Mouse (Mus musculus): Measurements from ENCODE around the gene Ppara. TPM values are rescaled to one million over a fixed set of nuclear protein-coding genes. Genes with fewer than 3 reads are reported as not detected.

Gene Ppara
- polyA plus RNA-seq, 1 experiment from 2014 or later, result 2.5 TPM

GRCm38 (mm10) chr15:85749141-85749540 lies 14.4 kb downstream of the Ppara start:
- H3K9ac ChIP-seq (ENCODE audit: low read depth, low read length), result no peak overlapping the region
- 87% methylated on average over 9 of the region's 9 CpGs for WGBS
- H3K36me3 ChIP-seq (ENCODE audit: control insufficient read depth, insufficient read depth, low read length), result no peaks in the 10 kb centered on the region
- H3K9me3 ChIP-seq (ENCODE audit: control insufficient read depth, low read length), result no peaks in the 10 kb centered on the region
- no peak overlapping the region for H3K4me2 ChIP-seq
- no peaks in the 10 kb centered on the region for H3K4me1 ChIP-seq (replicated peaks; ENCODE audit: control insufficient read depth, insufficient read depth, low read length)
- no peak for DNase-seq (ENCODE audit: low spot score)
- ATAC-seq (replicated peaks; ENCODE audit: low FRiP score), result no peak
- H3K27ac ChIP-seq (ENCODE audit: low read depth, low read length), result no peak overlapping the region
- no peak overlapping the region for H3K4me3 ChIP-seq (ENCODE audit: low read depth, low read length)
- no peaks in the 10 kb centered on the region for H3K27me3 ChIP-seq (replicated peaks; ENCODE audit: control insufficient read depth, insufficient read depth, low read length)

GRCm38 (mm10) chr15:85750115-85750514 lies 15.3 kb downstream of the Ppara start:
- no peaks in the 10 kb centered on the region for H3K27me3 ChIP-seq (replicated peaks; ENCODE audit: control insufficient read depth, insufficient read depth, low read length)
- no peaks in the 10 kb centered on the region for H3K36me3 ChIP-seq (ENCODE audit: control insufficient read depth, insufficient read depth, low read length)

GRCm38 (mm10) chr15:85752655-85753054 lies 17.9 kb downstream of the Ppara start:
- ATAC-seq (replicated peaks; ENCODE audit: low FRiP score) (no peak), DNase-seq (ENCODE audit: low spot score) (no peak)
- WGBS, result 70% methylated on average over 2 of the region's 2 CpGs
- Histone ChIP-seq H3K36me3 (ENCODE audit: control insufficient read depth, insufficient read depth, low read length) (no peaks in the 10 kb centered on the region), H3K27ac (ENCODE audit: low read depth, low read length) (no peak overlapping the region), H3K4me2 (no peak overlapping the region), H3K9me3 (ENCODE audit: control insufficient read depth, low read length) (peaks cover 2% of the 10 kb centered on the region), H3K4me1 (replicated peaks; ENCODE audit: control insufficient read depth, insufficient read depth, low read length) (no peaks in the 10 kb centered on the region), H3K4me3 (ENCODE audit: low read depth, low read length) (no peak overlapping the region), H3K9ac (ENCODE audit: low read depth, low read length) (no peak overlapping the region), H3K27me3 (replicated peaks; ENCODE audit: control insufficient read depth, insufficient read depth, low read length) (no peaks in the 10 kb centered on the region)

More at GRCm38 (mm10) chr15:85750115-85750514, 15.3 kb downstream of the Ppara start:
- H3K4me2 ChIP-seq, result no peak overlapping the region
- 64% methylated on average over 5 of the region's 5 CpGs for WGBS
- ATAC-seq (replicated peaks; ENCODE audit: low FRiP score), result no peak
- H3K27ac ChIP-seq (ENCODE audit: low read depth, low read length), result no peak overlapping the region
- no peak overlapping the region for H3K9ac ChIP-seq (ENCODE audit: low read depth, low read length)
- DNase-seq (ENCODE audit: low spot score), result no peak
- H3K9me3 ChIP-seq (ENCODE audit: control insufficient read depth, low read length), result no peaks in the 10 kb centered on the region
- no peaks in the 10 kb centered on the region for H3K4me1 ChIP-seq (replicated peaks; ENCODE audit: control insufficient read depth, insufficient read depth, low read length)
- H3K4me3 ChIP-seq (ENCODE audit: low read depth, low read length), result no peak overlapping the region

GRCm38 (mm10) chr15:85754033-85754650 lies 19.4 kb downstream of the Ppara start:
- Histone ChIP-seq H3K9ac (ENCODE audit: low read depth, low read length) (no peak overlapping the region), H3K27ac (ENCODE audit: low read depth, low read length) (no peak overlapping the region), H3K9me3 (ENCODE audit: control insufficient read depth, low read length) (peaks cover 5% of the 10 kb centered on the region), H3K4me2 (no peak overlapping the region), H3K4me3 (ENCODE audit: low read depth, low read length) (no peak overlapping the region), H3K36me3 (ENCODE audit: control insufficient read depth, insufficient read depth, low read length) (no peaks in the 10 kb centered on the region), H3K27me3 (replicated peaks; ENCODE audit: control insufficient read depth, insufficient read depth, low read length) (no peaks in the 10 kb centered on the region), H3K4me1 (replicated peaks; ENCODE audit: control insufficient read depth, insufficient read depth, low read length) (no peaks in the 10 kb centered on the region)
- no peak for DNase-seq (ENCODE audit: low spot score)
- ATAC-seq (replicated peaks; ENCODE audit: low FRiP score), result no peak
- WGBS, result 66% methylated on average over 1 of the region's 1 CpGs

GRCm38 (mm10) chr15:85755214-85755613 lies 20.4 kb downstream of the Ppara start:
- no peak overlapping the region for H3K9ac ChIP-seq (ENCODE audit: low read depth, low read length)
- H3K27me3 ChIP-seq (replicated peaks; ENCODE audit: control insufficient read depth, insufficient read depth, low read length), result no peaks in the 10 kb centered on the region
- H3K27ac ChIP-seq (ENCODE audit: low read depth, low read length), result no peak overlapping the region
- H3K4me1 ChIP-seq (replicated peaks; ENCODE audit: control insufficient read depth, insufficient read depth, low read length), result no peaks in the 10 kb centered on the region
- 69% methylated on average over 6 of the region's 6 CpGs for WGBS
- no peak overlapping the region for H3K4me2 ChIP-seq
- ATAC-seq (replicated peaks; ENCODE audit: low FRiP score), result no peak
- DNase-seq (ENCODE audit: low spot score), result no peak
- H3K36me3 ChIP-seq (ENCODE audit: control insufficient read depth, insufficient read depth, low read length), result no peaks in the 10 kb centered on the region
- H3K4me3 ChIP-seq (ENCODE audit: low read depth, low read length), result no peak overlapping the region
- peaks cover 5% of the 10 kb centered on the region for H3K9me3 ChIP-seq (ENCODE audit: control insufficient read depth, low read length)

GRCm38 (mm10) chr15:85756611-85757010 lies 21.8 kb downstream of the Ppara start:
- Histone ChIP-seq H3K27me3 (replicated peaks; ENCODE audit: control insufficient read depth, insufficient read depth, low read length) (no peaks in the 10 kb centered on the region), H3K27ac (ENCODE audit: low read depth, low read length) (no peak overlapping the region), H3K4me2 (no peak overlapping the region), H3K36me3 (ENCODE audit: control insufficient read depth, insufficient read depth, low read length) (no peaks in the 10 kb centered on the region), H3K9me3 (ENCODE audit: control insufficient read depth, low read length) (peaks cover 5% of the 10 kb centered on the region), H3K9ac (ENCODE audit: low read depth, low read length) (no peak overlapping the region), H3K4me3 (ENCODE audit: low read depth, low read length) (no peak overlapping the region), H3K4me1 (replicated peaks; ENCODE audit: control insufficient read depth, insufficient read depth, low read length) (no peaks in the 10 kb centered on the region)
- 88% methylated on average over 7 of the region's 7 CpGs for WGBS
- DNase-seq (ENCODE audit: low spot score) (no peak), ATAC-seq (replicated peaks; ENCODE audit: low FRiP score) (no peak)

GRCm38 (mm10) chr15:85757768-85758167 lies 23.0 kb downstream of the Ppara start:
- DNase-seq (ENCODE audit: low spot score) (no peak), ATAC-seq (replicated peaks; ENCODE audit: low FRiP score) (no peak)
- 80% methylated on average over 3 of the region's 3 CpGs for WGBS
- H3K4me1 ChIP-seq (replicated peaks; ENCODE audit: control insufficient read depth, insufficient read depth, low read length), result no peaks in the 10 kb centered on the region
- no peak overlapping the region for H3K27ac ChIP-seq (ENCODE audit: low read depth, low read length)
- no peak overlapping the region for H3K4me3 ChIP-seq (ENCODE audit: low read depth, low read length)
- no peaks in the 10 kb centered on the region for H3K36me3 ChIP-seq (ENCODE audit: control insufficient read depth, insufficient read depth, low read length)
- no peaks in the 10 kb centered on the region for H3K27me3 ChIP-seq (replicated peaks; ENCODE audit: control insufficient read depth, insufficient read depth, low read length)
- no peak overlapping the region for H3K4me2 ChIP-seq
- H3K9ac ChIP-seq (ENCODE audit: low read depth, low read length), result no peak overlapping the region
- H3K9me3 ChIP-seq (ENCODE audit: control insufficient read depth, low read length), result peaks cover 5% of the 10 kb centered on the region

GRCm38 (mm10) chr15:85762761-85763160 lies 28.0 kb downstream of the Ppara start:
- Histone ChIP-seq H3K27me3 (replicated peaks; ENCODE audit: control insufficient read depth, insufficient read depth, low read length) (no peaks in the 10 kb centered on the region), H3K36me3 (ENCODE audit: control insufficient read depth, insufficient read depth, low read length) (no peaks in the 10 kb centered on the region), H3K4me1 (replicated peaks; ENCODE audit: control insufficient read depth, insufficient read depth, low read length) (no peaks in the 10 kb centered on the region), H3K9ac (ENCODE audit: low read depth, low read length) (no peak overlapping the region), H3K4me2 (no peak overlapping the region), H3K27ac (ENCODE audit: low read depth, low read length) (no peak overlapping the region), H3K9me3 (ENCODE audit: control insufficient read depth, low read length) (peaks cover 1% of the 10 kb centered on the region), H3K4me3 (ENCODE audit: low read depth, low read length) (no peak overlapping the region)
- ATAC-seq (replicated peaks; ENCODE audit: low FRiP score) (no peak), DNase-seq (ENCODE audit: low spot score) (no peak)
- WGBS, result 72% methylated on average over 4 of the region's 4 CpGs

GRCm38 (mm10) chr15:85765022-85765421 lies 30.2 kb downstream of the Ppara start:
- Histone ChIP-seq H3K9me3 (ENCODE audit: control insufficient read depth, low read length) (no peaks in the 10 kb centered on the region), H3K27me3 (replicated peaks; ENCODE audit: control insufficient read depth, insufficient read depth, low read length) (no peaks in the 10 kb centered on the region), H3K27ac (ENCODE audit: low read depth, low read length) (no peak overlapping the region), H3K9ac (ENCODE audit: low read depth, low read length) (no peak overlapping the region), H3K36me3 (ENCODE audit: control insufficient read depth, insufficient read depth, low read length) (no peaks in the 10 kb centered on the region), H3K4me2 (no peak overlapping the region), H3K4me1 (replicated peaks; ENCODE audit: control insufficient read depth, insufficient read depth, low read length) (no peaks in the 10 kb centered on the region), H3K4me3 (ENCODE audit: low read depth, low read length) (no peak overlapping the region)
- WGBS, result 45% methylated on average over 3 of the region's 3 CpGs
- ATAC-seq (replicated peaks; ENCODE audit: low FRiP score), result no peak
- DNase-seq (ENCODE audit: low spot score), result no peak

Measured in liver, embryonic 11.5 days (tissue).